Mouse (Mus musculus): ENCODE data around the gene Aldh8a1. TPM values are rescaled to one million over a fixed set of nuclear protein-coding genes. Genes with fewer than 3 reads are reported as not detected.

The Aldh8a1 gene
- 4.5 and 5.1 TPM in 2 replicates for polyA plus RNA-seq (2015; fragmentation: Nextera tagmentation; extraction: Ambion mirVana)

DNA sequence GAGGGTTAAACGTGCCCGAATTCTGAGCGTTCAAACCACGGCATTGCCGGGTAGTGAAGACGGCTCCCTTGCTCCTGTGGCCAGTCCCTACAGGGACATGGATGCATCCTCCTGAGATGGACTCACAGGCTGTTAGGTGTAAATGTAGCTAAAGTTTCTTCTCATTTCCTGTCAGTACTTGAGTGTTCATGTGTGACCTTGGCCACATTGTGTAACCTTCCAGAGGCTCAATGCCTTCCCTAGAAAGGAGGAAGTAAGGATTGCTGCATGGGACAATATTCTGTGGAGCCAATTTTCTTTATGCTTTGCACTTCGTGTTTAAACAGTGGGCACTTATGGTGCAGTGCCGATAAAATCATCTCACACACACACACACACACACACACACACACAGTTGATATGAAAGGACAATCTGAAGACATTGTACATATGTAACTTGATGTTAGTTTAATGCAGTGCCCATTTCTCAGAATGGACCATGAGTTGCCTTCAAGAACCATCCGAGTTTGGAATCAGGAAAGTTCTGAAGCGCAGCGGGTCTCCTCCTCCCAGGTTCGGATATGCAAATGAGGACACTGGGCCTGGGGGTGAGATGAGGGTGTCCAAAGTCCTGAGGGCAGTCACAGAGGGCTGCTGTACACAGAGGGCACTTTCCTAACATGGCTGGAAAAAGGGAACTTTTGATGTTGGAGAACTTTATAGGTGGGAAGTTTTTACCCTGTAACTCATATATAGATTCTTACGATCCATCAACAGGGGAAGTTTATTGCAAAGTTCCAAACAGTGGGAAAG lies at the start of gene Aldh8a1:
Aldh8a1 (plus strand) TSS at position 610 of the 792 bp plus-strand sequence.
- Histone ChIP-seq H3K9me3 (ENCODE audit: low read length) (no peaks in the 10 kb centered on the region), H3K36me3 (ENCODE audit: insufficient read depth, low read length) (no peaks in the 10 kb centered on the region), H3K9ac (replicated peaks; ENCODE audit: low read length) (no peak within 1 kb of the TSS), H3K4me2 (replicated peaks; ENCODE audit: low read depth, low read length) (no peak within 1 kb of the TSS), H3K27ac (ENCODE audit: low read length) (no peak within 1 kb of the TSS), H3K4me1 (ENCODE audit: insufficient read depth, low read length) (no peaks in the 10 kb centered on the region), H3K27me3 (ENCODE audit: insufficient read depth, low read length) (peaks cover 2% of the 10 kb centered on the region; the same call in 1 of the 2 replicates), H3K4me3 (ENCODE audit: low read length) (no peak within 1 kb of the TSS)
- ATAC-seq (ENCODE audit: low FRiP score, low TSS enrichment), result no peak
- 84% methylated on average over 13 of the region's 13 CpGs for whole genome bisulfite sequencing

DNA sequence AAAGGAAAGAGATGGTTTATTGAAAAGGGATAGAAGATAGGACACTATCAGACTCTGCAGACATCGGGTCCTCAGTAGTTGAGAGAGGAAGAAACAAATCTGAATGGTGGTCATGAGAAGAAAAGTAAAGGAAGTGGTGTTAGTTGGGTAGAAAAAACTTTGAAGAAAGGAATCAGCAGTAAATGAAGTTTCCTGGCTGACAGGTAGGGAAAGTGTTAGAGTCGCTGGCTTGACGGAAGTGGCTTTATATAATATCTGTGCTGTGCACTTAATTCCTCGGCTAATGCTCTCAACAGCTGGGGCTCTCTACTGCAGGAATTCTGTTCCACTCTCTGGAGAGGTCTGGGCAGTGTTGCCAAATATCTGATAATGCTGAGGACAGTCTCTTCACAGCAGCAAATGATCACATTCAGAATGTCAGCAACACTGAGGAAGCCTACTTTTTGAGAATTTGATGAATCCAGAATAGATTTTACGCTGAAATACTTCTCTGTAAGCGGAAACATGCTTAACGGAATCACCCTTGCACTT lies 49.4 kb upstream of the Aldh8a1 start:
- Histone ChIP-seq H3K4me1 (ENCODE audit: insufficient read depth, low read length) (no peaks in the 10 kb centered on the region), H3K4me3 (ENCODE audit: low read length) (no peak overlapping the region), H3K27ac (ENCODE audit: low read length) (no peak overlapping the region), H3K27me3 (ENCODE audit: insufficient read depth, low read length) (no peaks in the 10 kb centered on the region), H3K36me3 (ENCODE audit: insufficient read depth, low read length) (peaks cover 9% of the 10 kb centered on the region; the same call in 1 of the 2 replicates), H3K4me2 (replicated peaks; ENCODE audit: low read depth, low read length) (no peak overlapping the region), H3K9me3 (ENCODE audit: low read length) (no peaks in the 10 kb centered on the region), H3K9ac (replicated peaks; ENCODE audit: low read length) (no peak overlapping the region)
- no peak for ATAC-seq (ENCODE audit: low FRiP score, low TSS enrichment)
- WGBS, result 85% methylated on average over 7 of the region's 7 CpGs

DNA sequence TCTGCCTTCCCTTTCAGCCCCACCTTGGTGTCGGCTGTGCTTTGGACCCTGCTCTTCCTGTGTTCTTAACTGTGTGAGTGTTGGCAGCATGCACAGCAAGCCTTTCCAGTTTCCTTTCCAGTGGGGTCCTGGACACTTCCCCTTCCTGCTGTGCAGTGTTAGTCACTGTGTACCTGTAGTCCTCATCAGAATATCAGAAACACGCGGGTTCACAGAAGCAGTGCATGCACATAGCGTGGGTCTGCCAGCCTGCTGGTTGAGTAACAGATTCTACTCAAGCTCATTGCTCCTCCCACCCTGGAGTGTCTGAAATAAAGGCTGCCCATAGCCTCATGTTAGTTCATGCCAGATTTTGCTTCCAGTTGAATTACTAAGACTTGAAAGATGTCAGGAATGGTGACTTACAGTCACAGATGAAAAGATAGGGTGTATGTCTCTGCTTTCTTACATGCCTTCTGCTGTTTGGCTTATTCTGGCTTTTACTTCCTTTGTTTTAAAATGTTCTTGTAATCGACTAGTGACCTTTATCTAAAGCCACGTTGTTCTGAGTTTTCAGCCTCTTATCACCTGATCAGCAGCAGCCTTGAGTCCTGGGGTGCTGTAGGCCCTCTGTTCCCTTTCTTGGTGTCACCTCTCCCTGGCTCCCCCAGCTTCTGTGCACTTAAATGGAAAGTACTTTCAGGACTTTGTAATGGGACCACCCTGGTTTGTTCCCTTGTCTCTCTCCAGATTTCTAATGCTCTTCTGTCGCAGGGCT lies 42.6 kb upstream of the Aldh8a1 start:
- WGBS, result 73% methylated on average over 7 of the region's 7 CpGs
- no peak overlapping the region for H3K4me2 ChIP-seq (replicated peaks; ENCODE audit: low read depth, low read length)

DNA sequence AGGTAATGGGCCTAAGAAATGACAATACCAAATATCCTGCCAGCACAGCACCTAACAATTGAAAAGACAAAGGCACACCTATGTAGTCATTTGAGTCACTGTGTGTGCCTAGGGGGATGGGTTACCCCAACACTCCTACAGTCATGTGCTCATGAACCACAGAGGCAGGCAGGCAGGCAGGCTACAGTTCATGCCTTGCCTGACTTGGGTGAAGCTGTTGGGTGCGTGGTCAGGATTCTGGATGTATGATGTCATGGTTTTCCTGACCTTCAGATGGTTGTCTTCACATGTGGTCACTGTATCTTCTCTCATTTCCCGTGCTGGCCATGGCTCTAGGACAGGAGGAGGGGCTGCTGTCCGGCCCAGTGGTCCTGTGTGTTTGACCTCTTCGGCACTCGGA lies 41.6 kb upstream of the Aldh8a1 start:
- ATAC-seq (ENCODE audit: low FRiP score, low TSS enrichment), result no peak
- peaks cover 27% of the 10 kb centered on the region for H3K36me3 ChIP-seq (ENCODE audit: insufficient read depth, low read length)
- no peaks in the 10 kb centered on the region for H3K4me1 ChIP-seq (ENCODE audit: insufficient read depth, low read length)
- peaks cover 5% of the 10 kb centered on the region; the same call in 1 of the 2 replicates for H3K9me3 ChIP-seq (ENCODE audit: low read length)
- H3K27ac ChIP-seq (ENCODE audit: low read length), result no peak overlapping the region
- H3K4me3 ChIP-seq (ENCODE audit: low read length), result no peak overlapping the region
- no peaks in the 10 kb centered on the region for H3K27me3 ChIP-seq (ENCODE audit: insufficient read depth, low read length)
- 94% methylated on average over 5 of the region's 5 CpGs for WGBS
- no peak overlapping the region for H3K4me2 ChIP-seq (replicated peaks; ENCODE audit: low read depth, low read length)
- H3K9ac ChIP-seq (replicated peaks; ENCODE audit: low read length), result no peak overlapping the region

More for the DNA sequence above, 42.6 kb upstream of the Aldh8a1 start:
- Histone ChIP-seq H3K27ac (ENCODE audit: low read length) (no peak overlapping the region), H3K9me3 (ENCODE audit: low read length) (peaks cover 5% of the 10 kb centered on the region; the same call in 1 of the 2 replicates), H3K27me3 (ENCODE audit: insufficient read depth, low read length) (no peaks in the 10 kb centered on the region), H3K36me3 (ENCODE audit: insufficient read depth, low read length) (peaks cover 27% of the 10 kb centered on the region), H3K4me3 (ENCODE audit: low read length) (no peak overlapping the region), H3K9ac (replicated peaks; ENCODE audit: low read length) (no peak overlapping the region), H3K4me1 (ENCODE audit: insufficient read depth, low read length) (no peaks in the 10 kb centered on the region)
- ATAC-seq (ENCODE audit: low FRiP score, low TSS enrichment), result peak; percentile 57; the same call in 1 of the 2 replicates

DNA sequence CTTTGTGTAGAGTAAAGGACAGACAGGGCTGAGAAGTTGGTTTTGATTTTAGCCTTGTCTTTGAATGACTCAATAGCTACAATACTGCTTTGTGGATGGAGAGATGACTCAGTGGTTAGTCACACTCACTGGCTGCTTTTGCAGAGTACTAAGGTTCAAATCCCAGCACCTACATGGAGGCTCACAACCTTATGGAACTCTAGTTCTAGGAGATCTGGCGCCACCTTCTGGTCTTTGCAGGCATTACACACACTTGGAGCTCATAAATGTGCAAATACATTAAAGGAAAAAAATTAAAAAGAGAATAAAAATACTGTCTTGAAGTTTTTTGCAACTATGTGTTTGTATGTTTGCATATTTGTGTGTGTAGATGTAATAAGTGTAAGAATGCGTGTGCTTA lies 39.9 kb upstream of the Aldh8a1 start:
- Histone ChIP-seq H3K36me3 (ENCODE audit: insufficient read depth, low read length) (peaks cover 25% of the 10 kb centered on the region), H3K4me2 (replicated peaks; ENCODE audit: low read depth, low read length) (no peak overlapping the region), H3K4me3 (ENCODE audit: low read length) (no peak overlapping the region), H3K27me3 (ENCODE audit: insufficient read depth, low read length) (no peaks in the 10 kb centered on the region), H3K4me1 (ENCODE audit: insufficient read depth, low read length) (no peaks in the 10 kb centered on the region), H3K9ac (replicated peaks; ENCODE audit: low read length) (no peak overlapping the region), H3K9me3 (ENCODE audit: low read length) (peaks cover 5% of the 10 kb centered on the region; the same call in 1 of the 2 replicates), H3K27ac (ENCODE audit: low read length) (no peak overlapping the region)
- no peak for ATAC-seq (ENCODE audit: low FRiP score, low TSS enrichment)
- WGBS, result 70% methylated on average over 2 of the region's 2 CpGs

DNA sequence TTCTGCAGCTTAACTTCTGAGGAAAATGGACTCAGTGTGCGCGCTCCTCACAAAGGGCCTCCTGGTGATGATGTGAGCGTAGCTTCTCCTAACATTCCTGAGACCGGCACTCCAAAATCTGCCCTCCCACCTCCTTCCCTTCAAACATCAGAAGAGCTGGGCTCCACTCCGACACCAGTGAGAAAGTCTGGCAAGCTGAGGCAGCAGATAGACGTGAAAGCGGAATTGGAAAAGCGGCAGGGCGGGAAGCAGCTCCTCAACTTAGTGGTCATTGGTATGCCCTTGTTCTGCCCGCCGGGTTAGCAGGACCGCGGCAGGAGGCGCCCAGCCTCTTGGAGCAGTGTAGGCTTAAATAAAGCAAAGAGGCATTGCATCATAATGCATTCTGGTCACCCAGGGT lies 35.4 kb upstream of the Aldh8a1 start:
- Histone ChIP-seq H3K9ac (replicated peaks; ENCODE audit: low read length) (no peak overlapping the region), H3K9me3 (ENCODE audit: low read length) (peaks cover 5% of the 10 kb centered on the region; the same call in 1 of the 2 replicates), H3K27me3 (ENCODE audit: insufficient read depth, low read length) (no peaks in the 10 kb centered on the region), H3K36me3 (ENCODE audit: insufficient read depth, low read length) (peaks cover 38% of the 10 kb centered on the region), H3K4me1 (ENCODE audit: insufficient read depth, low read length) (no peaks in the 10 kb centered on the region), H3K4me2 (replicated peaks; ENCODE audit: low read depth, low read length) (no peak overlapping the region), H3K27ac (ENCODE audit: low read length) (no peak overlapping the region), H3K4me3 (ENCODE audit: low read length) (no peak overlapping the region)
- ATAC-seq (ENCODE audit: low FRiP score, low TSS enrichment), result no peak
- 91% methylated on average over 14 of the region's 14 CpGs for WGBS

DNA sequence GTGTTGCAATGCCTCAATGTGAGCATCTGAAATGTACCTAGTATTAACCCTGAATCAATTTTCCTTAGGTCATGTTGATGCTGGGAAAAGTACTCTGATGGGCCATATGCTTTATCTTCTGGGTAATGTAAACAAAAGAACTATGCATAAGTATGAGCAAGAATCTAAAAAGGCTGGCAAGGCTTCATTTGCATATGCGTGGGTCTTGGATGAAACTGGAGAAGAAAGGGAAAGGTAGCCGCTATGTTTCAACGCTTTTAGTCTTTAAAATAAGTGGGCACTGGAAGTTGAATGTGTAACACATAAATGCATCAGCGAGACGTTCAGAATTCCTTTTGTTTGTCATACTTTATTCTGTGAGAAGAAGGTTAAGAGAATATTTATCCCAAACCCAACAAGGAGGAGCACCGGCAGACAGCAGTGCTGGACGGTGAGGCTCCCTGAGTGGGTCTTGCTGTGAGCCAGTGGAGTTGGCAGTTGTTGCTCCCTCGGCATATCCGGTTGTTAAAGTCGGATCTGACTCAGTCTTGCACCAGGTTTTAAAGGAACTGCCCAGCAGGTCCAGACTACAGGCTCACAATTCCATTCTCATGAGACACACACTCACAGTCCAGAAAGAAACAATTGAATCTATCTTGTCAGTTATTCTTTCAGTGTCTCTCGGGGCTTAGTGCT lies 34.6 kb upstream of the Aldh8a1 start:
- H3K27me3 ChIP-seq (ENCODE audit: insufficient read depth, low read length), result no peaks in the 10 kb centered on the region
- no peak overlapping the region for H3K4me2 ChIP-seq (replicated peaks; ENCODE audit: low read depth, low read length)
- H3K27ac ChIP-seq (ENCODE audit: low read length), result no peak overlapping the region
- WGBS, result 89% methylated on average over 11 of the region's 11 CpGs
- H3K36me3 ChIP-seq (ENCODE audit: insufficient read depth, low read length), result peaks cover 39% of the 10 kb centered on the region
- no peak overlapping the region for H3K4me3 ChIP-seq (ENCODE audit: low read length)
- no peak for ATAC-seq (ENCODE audit: low FRiP score, low TSS enrichment)
- no peaks in the 10 kb centered on the region for H3K4me1 ChIP-seq (ENCODE audit: insufficient read depth, low read length)
- H3K9ac ChIP-seq (replicated peaks; ENCODE audit: low read length), result no peak overlapping the region
- H3K9me3 ChIP-seq (ENCODE audit: low read length), result no peaks in the 10 kb centered on the region

DNA sequence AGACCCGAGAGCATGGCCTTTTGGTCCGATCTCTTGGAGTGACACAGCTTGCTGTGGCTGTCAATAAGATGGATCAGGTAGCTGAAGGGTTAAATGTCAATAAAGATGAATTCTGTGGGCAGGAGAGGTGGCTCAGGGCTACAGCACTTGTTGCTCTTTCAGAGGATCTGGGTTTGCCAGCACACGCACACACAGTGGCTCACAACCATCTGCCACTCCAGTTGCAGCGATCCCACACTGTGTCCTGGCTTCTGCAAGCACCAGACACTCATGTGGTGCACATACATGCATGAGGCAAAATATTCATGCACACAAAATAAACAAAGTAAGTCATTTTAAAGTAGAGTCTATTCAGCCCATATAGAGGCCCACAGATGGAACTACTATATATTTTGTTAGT lies 29.8 kb upstream of the Aldh8a1 start:
- Histone ChIP-seq H3K27me3 (ENCODE audit: insufficient read depth, low read length) (no peaks in the 10 kb centered on the region), H3K27ac (ENCODE audit: low read length) (no peak overlapping the region), H3K4me1 (ENCODE audit: insufficient read depth, low read length) (no peaks in the 10 kb centered on the region), H3K4me2 (replicated peaks; ENCODE audit: low read depth, low read length) (no peak overlapping the region), H3K36me3 (ENCODE audit: insufficient read depth, low read length) (peaks cover 42% of the 10 kb centered on the region), H3K9me3 (ENCODE audit: low read length) (no peaks in the 10 kb centered on the region), H3K9ac (replicated peaks; ENCODE audit: low read length) (no peak overlapping the region), H3K4me3 (ENCODE audit: low read length) (no peak overlapping the region)
- WGBS, result 93% methylated on average over 4 of the region's 4 CpGs
- no peak for ATAC-seq (ENCODE audit: low FRiP score, low TSS enrichment)

DNA sequence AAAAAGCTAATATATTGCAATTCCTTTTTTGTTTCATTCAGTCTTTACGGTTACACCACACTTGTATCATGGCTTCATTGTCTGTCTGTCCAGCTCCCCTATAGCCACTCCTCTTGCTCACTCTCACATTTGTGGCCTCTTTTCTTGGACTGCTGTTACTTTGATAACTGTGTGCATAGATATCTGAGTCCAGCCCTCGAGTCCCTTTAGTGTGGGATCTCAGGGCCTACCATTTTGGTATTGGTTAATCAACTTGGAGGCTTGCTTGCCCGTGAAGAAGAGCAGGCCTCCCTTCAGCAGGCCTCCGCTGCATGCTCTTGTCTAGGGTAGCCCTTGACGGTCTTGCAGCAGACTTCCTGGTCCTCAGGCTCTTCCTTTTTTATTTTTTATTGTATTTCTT lies 27.6 kb upstream of the Aldh8a1 start:
- Histone ChIP-seq H3K4me2 (replicated peaks; ENCODE audit: low read depth, low read length) (no peak overlapping the region), H3K4me1 (ENCODE audit: insufficient read depth, low read length) (no peaks in the 10 kb centered on the region), H3K4me3 (ENCODE audit: low read length) (no peak overlapping the region), H3K27me3 (ENCODE audit: insufficient read depth, low read length) (no peaks in the 10 kb centered on the region), H3K27ac (ENCODE audit: low read length) (no peak overlapping the region), H3K36me3 (ENCODE audit: insufficient read depth, low read length) (peaks cover 46% of the 10 kb centered on the region), H3K9me3 (ENCODE audit: low read length) (no peaks in the 10 kb centered on the region), H3K9ac (replicated peaks; ENCODE audit: low read length) (no peak overlapping the region)
- 96% methylated on average over 5 of the region's 5 CpGs for WGBS
- ATAC-seq (ENCODE audit: low FRiP score, low TSS enrichment), result no peak

Measured in kidney, embryonic 16.5 days (tissue).